Mouse (Mus musculus) ES-E14 (cell line): ENCODE measurements at regions not wholly inside any gene's neighbourhood (a gene's known extent, or its start where the extent isn't known, plus 50 kb on each side); places are given as distances from the start of the nearest gene placed in this dataset.

Source experiments
- CHD2 ChIP-seq: IDR thresholded peaks from 2 replicates; pipeline ENCODE4 v1.6.1; 2014; ENCODE audit warnings: mild to moderate bottlenecking, low read depth, low read length, inconsistent platforms
- HCFC1 ChIP-seq: IDR thresholded peaks from 2 replicates; pipeline ENCODE4 v1.6.1; 2012; ENCODE audit warnings: low read length, inconsistent platforms, borderline replicate concordance; ENCODE audit not compliant: insufficient read depth
- MAFK ChIP-seq: IDR thresholded peaks from 2 replicates; pipeline ENCODE4 v1.6.1; 2014; ENCODE audit warnings: mild to moderate bottlenecking, low read depth, low read length, inconsistent platforms; ENCODE audit not compliant: insufficient read depth
- ZC3H11A ChIP-seq: IDR thresholded peaks from 2 replicates; pipeline ENCODE4 v1.6.1; 2012; ENCODE audit warnings: low read depth, mild to moderate bottlenecking, inconsistent platforms, low read length, borderline replicate concordance
- ZNF384 ChIP-seq: IDR thresholded peaks from 2 replicates; pipeline ENCODE4 v1.6.1; 2012; ENCODE audit warnings: low read depth, low read length, inconsistent platforms

DNA sequence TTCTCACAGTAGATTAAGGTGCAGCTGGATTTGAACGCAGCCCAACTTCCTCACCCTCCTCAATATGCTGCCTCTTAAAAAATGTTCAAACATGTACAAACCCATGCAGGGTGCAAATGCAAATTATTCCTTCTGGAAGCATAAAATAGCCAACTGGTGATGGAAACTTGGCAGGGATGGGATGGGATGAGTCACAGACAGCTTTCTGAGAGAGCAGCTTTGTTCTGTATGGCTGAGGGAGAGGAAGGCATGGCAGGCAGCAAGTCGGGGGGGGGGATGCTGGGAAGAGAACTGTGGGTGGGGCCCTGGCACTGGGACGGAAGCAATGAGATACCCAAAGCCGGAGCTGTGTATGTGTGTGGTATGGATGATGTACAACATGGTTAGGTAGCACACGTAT lies 194.2 kb upstream of the Ppp2r3a start:
- TF ChIP-seq MAFK (no peak), ZNF384 (no peak), ZC3H11A (no peak), CHD2 (no peak), HCFC1 (no peak)
